Comparison of ENCODE assay signal across 11 mouse cellular contexts in the genomic region with DNA sequence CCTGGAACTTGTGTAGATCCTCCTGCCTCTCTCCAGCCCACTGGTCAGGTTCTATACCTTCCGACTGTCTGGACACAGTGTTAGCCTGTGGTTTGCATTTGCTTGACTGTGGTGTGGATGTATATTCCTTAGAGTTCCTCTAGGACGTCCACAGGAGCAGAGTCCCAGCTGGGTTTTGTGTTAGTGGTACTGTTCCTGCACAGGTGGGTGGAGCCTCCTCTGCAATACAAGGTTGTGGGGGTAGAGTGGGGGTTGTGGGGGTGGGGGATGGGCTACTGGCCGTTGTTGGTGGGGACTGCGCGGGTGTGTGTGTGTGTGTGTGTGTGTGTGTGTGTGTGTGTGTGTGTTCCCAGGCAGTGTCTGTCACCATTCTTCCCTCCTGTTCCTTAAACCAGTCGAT. TPM values are rescaled to one million over a fixed set of nuclear protein-coding genes. Genes with fewer than 3 reads are reported as not detected.
DNase-seq lines count a peak whose midpoint lies in the region; ATAC-seq and TF ChIP-seq lines count a peak whose summit lies in the region.
"Had no signal": no experiment of that assay in that cellular context is flagged by ENCODE, and none has a peak within 500 bp of the region (broad histone marks: within the 10 kb centered on the region; RNA-seq: fewer than 3 reads in every experiment).

No protein-coding gene starts in this region.

- intact Hi-C loops in left cerebral cortex, adult 2 months (cut with DNase I): loop anchor here (1.0 to 2.0 kb wide), 2 partner anchors 43 to 56 kb away; no protein-coding TSS in a partner anchor

- H3K4me1 ChIP-seq in kidney, embryonic 16.5 days (ENCODE audit: insufficient read depth, low read length): peaks cover 16% of the 10 kb centered on the region
- H3K4me1 ChIP-seq in forebrain, embryonic 11.5 days (replicated peaks; ENCODE audit: control insufficient read depth, insufficient read depth, low read length): peaks cover 5% of the 10 kb centered on the region; the same call in 1 of the 2 replicates
- H3K4me1 ChIP-seq in hindbrain, embryonic 13.5 days (replicated peaks): peaks cover 17% of the 10 kb centered on the region
- H3K4me1 ChIP-seq in midbrain, embryonic 15.5 days: peaks cover 15% of the 10 kb centered on the region

- 48% methylated on average over 6 of the region's 6 CpGs for WGBS in kidney, embryonic 16.5 days
- WGBS in forebrain, embryonic 11.5 days: 36% methylated on average over 6 of the region's 6 CpGs
- WGBS in hindbrain, embryonic 13.5 days: 43% methylated on average over 6 of the region's 6 CpGs
- WGBS in midbrain, embryonic 15.5 days: 22% methylated on average over 6 of the region's 6 CpGs

- H3K9me3 ChIP-seq in kidney, embryonic 16.5 days (ENCODE audit: low read length): no peaks in the 10 kb centered on the region
- no peaks in the 10 kb centered on the region for H3K9me3 ChIP-seq in forebrain, embryonic 11.5 days (ENCODE audit: control insufficient read depth, low read length)
- H3K9me3 ChIP-seq in hindbrain, embryonic 13.5 days: no peaks in the 10 kb centered on the region
- H3K9me3 ChIP-seq in midbrain, embryonic 15.5 days: no peaks in the 10 kb centered on the region

- no peak overlapping the region for H3K4me3 ChIP-seq in kidney, embryonic 16.5 days (ENCODE audit: low read length)
- no peak overlapping the region for H3K4me3 ChIP-seq in forebrain, embryonic 11.5 days (ENCODE audit: low read depth, low read length)
- no peak overlapping the region for H3K4me3 ChIP-seq in hindbrain, embryonic 13.5 days
- no peak overlapping the region for H3K4me3 ChIP-seq in midbrain, embryonic 15.5 days
- H3K4me3 ChIP-seq in left cerebral cortex, adult 2 months: no peak overlapping the region
- H3K4me3 ChIP-seq: erythroblast, embryonic 14.5 days; myocyte had no signal

- peak; percentile 60 for ATAC-seq in kidney, embryonic 16.5 days (ENCODE audit: low FRiP score, low TSS enrichment)
- peak; percentile 55; the same call in 1 of the 2 replicates for ATAC-seq in forebrain, embryonic 11.5 days (replicated peaks; ENCODE audit: low FRiP score)
- peak; percentile 50; the same call in 1 of the 2 replicates for ATAC-seq in hindbrain, embryonic 13.5 days (ENCODE audit: low FRiP score)
- peak; percentile 40 for ATAC-seq in midbrain, embryonic 15.5 days (replicated peaks)

- no peaks in the 10 kb centered on the region for H3K36me3 ChIP-seq in kidney, embryonic 16.5 days (ENCODE audit: insufficient read depth, low read length)
- H3K36me3 ChIP-seq in forebrain, embryonic 11.5 days (ENCODE audit: control insufficient read depth, insufficient read depth, low read length): no peaks in the 10 kb centered on the region
- H3K36me3 ChIP-seq in hindbrain, embryonic 13.5 days: no peaks in the 10 kb centered on the region
- no peaks in the 10 kb centered on the region for H3K36me3 ChIP-seq in midbrain, embryonic 15.5 days (replicated peaks)

- no peak for TF ChIP-seq CTCF in left cerebral cortex, adult 2 months (IDR thresholded peaks at IDR 0.05)

- no peak overlapping the region for H3K9ac ChIP-seq in kidney, embryonic 16.5 days (replicated peaks; ENCODE audit: low read length)
- H3K9ac ChIP-seq in forebrain, embryonic 11.5 days (ENCODE audit: low read length): no peak overlapping the region
- H3K9ac ChIP-seq in hindbrain, embryonic 13.5 days: no peak overlapping the region
- H3K9ac ChIP-seq in midbrain, embryonic 15.5 days: no peak overlapping the region

- peak overlapping the region; percentile 62; the same call in 1 of the 2 replicates for H3K27ac ChIP-seq in kidney, embryonic 16.5 days (ENCODE audit: low read length)
- H3K27ac ChIP-seq in forebrain, embryonic 11.5 days (ENCODE audit: low read depth, low read length): no peak overlapping the region
- H3K27ac ChIP-seq in hindbrain, embryonic 13.5 days: peak overlapping the region; percentile 31; the same call in 1 of the 2 replicates
- peak overlapping the region; percentile 50; the same call in 1 of the 2 replicates for H3K27ac ChIP-seq in midbrain, embryonic 15.5 days
- H3K27ac ChIP-seq in left cerebral cortex, adult 2 months: no peak overlapping the region; the same call in 1 of the 2 replicates

- H3K27me3 ChIP-seq in kidney, embryonic 16.5 days (ENCODE audit: insufficient read depth, low read length): no peaks in the 10 kb centered on the region
- H3K27me3 ChIP-seq in forebrain, embryonic 11.5 days (ENCODE audit: control insufficient read depth, insufficient read depth, low read length): no peaks in the 10 kb centered on the region
- H3K27me3 ChIP-seq in hindbrain, embryonic 13.5 days: no peaks in the 10 kb centered on the region
- H3K27me3 ChIP-seq in midbrain, embryonic 15.5 days (replicated peaks): no peaks in the 10 kb centered on the region

- no peak for DNase-seq in kidney, postnatal 36 days
- DNase-seq in forebrain, embryonic 11.5 days (ENCODE audit: low spot score): peak; percentile 56
- no peak for DNase-seq in spleen, postnatal 36 days (ENCODE audit: low spot score in 2 of 2)
- no peak for DNase-seq in left cerebral cortex, adult 2 months (ENCODE audit: extremely low spot score in 1 of 2, low spot score in 2 of 2)
- no peak for DNase-seq in gastrocnemius, adult 18-20 months (ENCODE audit: low spot score)
- DNase-seq: kidney, adult 11 months had no signal

- no peak overlapping the region for H3K4me2 ChIP-seq in kidney, embryonic 16.5 days (replicated peaks; ENCODE audit: low read depth, low read length)
- H3K4me2 ChIP-seq in forebrain, embryonic 11.5 days (ENCODE audit: low read depth, low read length, severe bottlenecking): no peak overlapping the region
- H3K4me2 ChIP-seq in hindbrain, embryonic 13.5 days: no peak overlapping the region
- no peak overlapping the region for H3K4me2 ChIP-seq in midbrain, embryonic 15.5 days

RNA-seq across cellular contexts. Expression of a gene that starts 58.4 kb away (rescaled TPM):
- 4.6 and 5.4 TPM in 2 replicates for polyA plus RNA-seq in kidney, embryonic 16.5 days (2015; fragmentation: Nextera tagmentation; extraction: Ambion mirVana)
- 2.9 and 4.2 TPM in 2 replicates for polyA plus RNA-seq in forebrain, embryonic 11.5 days (2014; fragmentation: Nextera tagmentation; extraction: Ambion mirVana)
- 3.6 and 3.9 TPM in 2 replicates for polyA plus RNA-seq in hindbrain, embryonic 13.5 days (2015; fragmentation: Nextera tagmentation; extraction: Ambion mirVana)
- polyA plus RNA-seq in midbrain, embryonic 15.5 days (2015; fragmentation: Nextera tagmentation; extraction: Ambion mirVana): 4.2 and 4.5 TPM in 2 replicates
- 10 to 100 TPM; 26.8 to 32.1 TPM for total RNA-seq in left cerebral cortex, adult 2 months (2021)
- total RNA-seq in gastrocnemius, adult 18-20 months (2021): 10 to 100 TPM; 54.5 to 72.9 TPM

Comparison
In these comparisons a context has a peak if more than half of its experiments do, and no peak if none do; other contexts are left out.
1. H3K27ac ChIP-seq: peak in kidney, embryonic 16.5 days (single experiment), hindbrain, embryonic 13.5 days (single experiment) and midbrain, embryonic 15.5 days (single experiment); none in forebrain, embryonic 11.5 days (single experiment) and left cerebral cortex, adult 2 months (single experiment).
2. Peak in every context shown above with its lines, with median percentiles within 50 percentile points of each other: ATAC-seq.